Mouse (Mus musculus): Measurements from ENCODE around the gene Zc3h14. TPM values are rescaled to one million over a fixed set of nuclear protein-coding genes. Genes with fewer than 3 reads are reported as not detected.

The Zc3h14 gene
- total RNA-seq, 2 experiments from 2014 or later, result 41.3 to 42.5 TPM

GRCm38 (mm10) chr12:98834879-98835278 lies 88.1 kb downstream of the Zc3h14 start:
- no peak for DNase-seq
- intact Hi-C loops (cut with DNase I), result no loop called here

DNA sequence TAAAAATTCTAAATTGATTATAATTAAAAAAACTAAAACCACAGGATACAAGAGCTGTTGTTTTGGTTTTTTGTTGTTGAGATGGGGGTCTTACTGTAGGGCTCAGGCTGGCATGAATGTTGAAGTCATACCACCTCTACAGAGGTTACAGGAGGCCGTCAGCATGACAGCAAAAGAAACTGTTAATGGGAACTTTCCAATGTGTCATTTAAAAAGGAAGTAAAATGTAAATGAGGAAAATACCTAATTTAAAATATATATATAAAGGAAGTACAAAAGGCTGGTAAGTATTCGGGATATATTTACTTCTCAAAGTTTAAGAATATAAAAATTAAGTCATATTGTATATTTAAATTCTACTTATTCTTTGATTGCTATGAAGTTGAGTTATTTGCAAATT lies 88.7 kb downstream of the Zc3h14 start:
- intact Hi-C loops (cut with DNase I), result no loop called here
- no peak for DNase-seq

Other genes with a start within 250 kb of the Zc3h14 start
- gene Kcnk10, start 168.7 kb upstream of the Zc3h14 start, total RNA-seq (2021), result not detected
- 1 to 10 TPM; 2.3 to 4.1 TPM for gene Spata7, start 118.8 kb upstream of the Zc3h14 start, total RNA-seq (2021)
- gene Ptpn21, start 9.6 kb upstream of the Zc3h14 start, total RNA-seq (2021), result 10 to 100 TPM; 25.1 to 25.9 TPM
- gene Eml5, start 154.5 kb downstream of the Zc3h14 start, total RNA-seq (2021), result 1 to 10 TPM; 1.8 to 2.2 TPM
- gene Ttc8, start 173.6 kb downstream of the Zc3h14 start, total RNA-seq (2021), result 1 to 10 TPM; 4.9 to 5.5 TPM